Mouse (Mus musculus) liver, postnatal 0 days (tissue): ENCODE data around the gene Tas2r126. TPM values are rescaled to one million over a fixed set of nuclear protein-coding genes. Genes with fewer than 3 reads are reported as not detected.

Source experiments
- ATAC-seq: fragments of 200-750 bp; cut with Nextera tagmentation; 2 replicates; pipeline ENCODE4 v1.8.0; 2017; ENCODE audit warnings: mild to moderate bottlenecking, moderate library complexity
- DNase-seq: peaks from one replicate; pipeline ENCODE4 v3.0.0-alpha.2; 2016
- H3K27ac ChIP-seq: fragments of 300-500 bp; sonication (generic); 2 replicates; pipeline ENCODE4 v1.5.1; 2014; ENCODE audit warnings: antibody characterized with exemption, moderate library complexity, mild to moderate bottlenecking, low read depth
- H3K27me3 ChIP-seq: fragments of 300-500 bp; sonication (generic); 2 replicates; pipeline ENCODE4 v1.6.1; 2014; ENCODE audit warnings: low read length, control low read depth, mixed read lengths; ENCODE audit not compliant: insufficient read depth
- H3K36me3 ChIP-seq: fragments of 300-500 bp; sonication (generic); replicated peaks from 2 replicates; pipeline ENCODE4 v1.6.1; 2014; ENCODE audit warnings: mild to moderate bottlenecking, control low read depth, low read length, moderate library complexity, mixed read lengths; ENCODE audit not compliant: insufficient read depth
- H3K4me1 ChIP-seq: fragments of 300-500 bp; sonication (generic); 2 replicates; pipeline ENCODE4 v1.6.1; 2014; ENCODE audit warnings: antibody characterized with exemption, mild to moderate bottlenecking, control low read depth; ENCODE audit not compliant: insufficient read depth
- H3K4me2 ChIP-seq: fragments of 300-500 bp; sonication (generic); 2 replicates; pipeline ENCODE4 v1.6.1; 2014; ENCODE audit warnings: low read depth, mild to moderate bottlenecking, low read length, moderate library complexity, mixed read lengths
- H3K4me3 ChIP-seq: fragments of 300-500 bp; sonication (generic); 2 replicates; pipeline ENCODE4 v1.5.1; 2014; ENCODE audit warnings: low read depth, low read length
- H3K9ac ChIP-seq: fragments of 300-500 bp; sonication (generic); replicated peaks from 2 replicates; pipeline ENCODE4 v1.6.1; 2014; ENCODE audit warnings: mild to moderate bottlenecking, moderate library complexity
- H3K9me3 ChIP-seq: fragments of 300-500 bp; sonication (generic); 2 replicates; pipeline ENCODE4 v1.6.1; 2016; ENCODE audit warnings: mild to moderate bottlenecking, control low read depth, low read length, mixed read lengths
- CTCF ChIP-seq: sonication (generic); IDR thresholded peaks from 2 replicates; pipeline ENCODE4 v1.5.1; 2016; ENCODE audit warnings: antibody characterized with exemption, low read depth
- EP300 ChIP-seq: IDR thresholded peaks from 2 replicates; pipeline ENCODE4 v1.6.1; 2016; ENCODE audit warnings: antibody characterized with exemption, low read depth, mild to moderate bottlenecking
- WGBS: fragments of 180-500 bp; shearing (Covaris S2); extraction: QIAGEN DNeasy Blood & Tissue Kit; methylation state at CpG from one replicate; pipeline ENCODE4 v1.1.7; 2014; ENCODE audit not compliant: insufficient replicate concordance; 5-methylcytosine and 5-hydroxymethylcytosine counted together
- polyA plus RNA-seq: library from polyadenylated mRNA; unstranded; fragments of >200 nt; fragmentation: Nextera tagmentation; extraction: Ambion mirVana; gene quantifications from 2 replicates; pipeline ENCODE4 v1.2.1, GENCODE M21; 2015

Gene Tas2r126
- polyA plus RNA-seq, 1 experiment from 2014 or later, result not detected

DNA sequence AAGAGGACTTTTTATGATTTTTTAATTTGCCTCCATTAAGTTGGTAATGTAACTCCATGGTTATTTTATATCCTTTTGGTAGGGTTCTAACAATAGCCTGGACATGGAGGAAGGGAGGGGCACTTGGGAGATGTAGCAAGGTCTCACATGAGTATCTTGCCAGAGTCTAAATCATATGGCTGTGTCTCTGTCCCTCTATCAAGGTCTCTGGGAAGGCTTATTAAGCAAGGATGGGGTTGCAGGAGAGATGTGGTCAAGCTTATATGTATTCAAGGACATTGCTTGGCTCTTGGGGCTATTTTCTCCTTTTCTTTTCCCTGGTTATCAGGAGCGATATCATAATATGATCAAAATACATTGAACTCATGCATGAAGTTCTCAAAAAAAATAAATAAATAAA lies 35.3 kb upstream of the Tas2r126 start:
- ATAC-seq (no peak), DNase-seq (no peak)
- no peak overlapping the region for H3K27ac ChIP-seq
- no peak overlapping the region for H3K4me2 ChIP-seq
- H3K4me3 ChIP-seq, result no peak overlapping the region
- 94% methylated on average over 1 of the region's 1 CpGs for WGBS
- H3K36me3 ChIP-seq, result no peaks in the 10 kb centered on the region
- H3K9ac ChIP-seq, result no peak overlapping the region
- no peaks in the 10 kb centered on the region for H3K27me3 ChIP-seq
- peaks cover 12% of the 10 kb centered on the region for H3K4me1 ChIP-seq
- H3K9me3 ChIP-seq, result no peaks in the 10 kb centered on the region
- no peak for TF ChIP-seq EP300

DNA sequence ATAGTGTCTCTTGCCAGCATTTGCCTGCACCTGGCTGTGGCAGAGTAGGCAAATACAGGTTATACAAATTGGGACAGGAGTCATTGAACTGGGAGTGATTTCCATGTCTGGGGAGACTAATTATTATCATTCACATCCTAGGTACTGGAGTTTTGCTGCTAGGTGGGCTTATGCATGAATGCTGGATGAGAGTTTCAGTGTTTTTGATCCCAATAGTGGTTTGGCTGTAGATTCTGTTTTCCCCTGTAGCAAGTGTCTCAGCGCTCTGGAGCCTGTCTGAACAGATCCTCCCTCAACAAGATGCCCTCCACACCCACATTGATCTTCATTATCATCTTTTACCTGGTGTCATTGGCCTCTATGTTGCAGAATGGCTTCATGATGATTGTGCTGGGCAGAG lies 34.4 kb upstream of the Tas2r126 start, which contains the start of gene Tas2r143:
Tas2r143 (plus strand) TSS at position 301 of the 400 bp plus-strand sequence.
- Histone ChIP-seq H3K4me3 (no peak within 1 kb of the TSS), H3K27me3 (no peaks in the 10 kb centered on the region), H3K9ac (no peak within 1 kb of the TSS), H3K36me3 (no peaks in the 10 kb centered on the region), H3K9me3 (no peaks in the 10 kb centered on the region), H3K27ac (no peak within 1 kb of the TSS), H3K4me1 (peaks cover 12% of the 10 kb centered on the region), H3K4me2 (no peak within 1 kb of the TSS)
- DNase-seq, result no peak
- WGBS, result 71% methylated on average over 1 of the region's 1 CpGs
- TF ChIP-seq EP300, result no peak
- no peak for TF ChIP-seq CTCF
- ATAC-seq, result no peak

DNA sequence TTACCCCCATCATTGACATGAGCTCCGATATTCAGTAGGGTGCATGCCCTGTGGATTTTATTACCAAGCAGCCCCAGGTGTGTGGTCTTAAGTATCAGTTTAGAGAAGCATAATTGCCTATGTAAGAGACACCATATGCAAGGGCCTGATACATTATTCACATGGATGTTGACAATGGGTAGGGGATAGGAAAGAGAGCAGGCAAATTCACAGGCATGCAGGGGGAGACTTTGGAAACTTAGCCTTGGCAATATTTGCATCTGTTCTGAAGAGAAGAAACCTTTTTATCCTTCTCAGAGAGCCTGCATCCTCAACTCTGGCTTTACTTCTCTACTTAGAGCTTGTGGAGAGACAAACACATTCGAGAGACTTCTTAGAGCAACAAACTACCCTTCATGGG lies 29.2 kb upstream of the Tas2r126 start, which contains the start of gene Tas2r135:
Tas2r135 (plus strand) TSS at position 301 of the 400 bp plus-strand sequence.
- Histone ChIP-seq H3K27ac (no peak within 1 kb of the TSS), H3K4me1 (no peaks in the 10 kb centered on the region), H3K9ac (no peak within 1 kb of the TSS), H3K4me2 (no peak within 1 kb of the TSS), H3K4me3 (no peak within 1 kb of the TSS), H3K9me3 (no peaks in the 10 kb centered on the region), H3K27me3 (no peaks in the 10 kb centered on the region), H3K36me3 (no peaks in the 10 kb centered on the region)
- no peak for TF ChIP-seq CTCF
- no peak for TF ChIP-seq EP300
- no peak for DNase-seq
- no peak for ATAC-seq
- 77% methylated on average over 2 of the region's 2 CpGs for WGBS

DNA sequence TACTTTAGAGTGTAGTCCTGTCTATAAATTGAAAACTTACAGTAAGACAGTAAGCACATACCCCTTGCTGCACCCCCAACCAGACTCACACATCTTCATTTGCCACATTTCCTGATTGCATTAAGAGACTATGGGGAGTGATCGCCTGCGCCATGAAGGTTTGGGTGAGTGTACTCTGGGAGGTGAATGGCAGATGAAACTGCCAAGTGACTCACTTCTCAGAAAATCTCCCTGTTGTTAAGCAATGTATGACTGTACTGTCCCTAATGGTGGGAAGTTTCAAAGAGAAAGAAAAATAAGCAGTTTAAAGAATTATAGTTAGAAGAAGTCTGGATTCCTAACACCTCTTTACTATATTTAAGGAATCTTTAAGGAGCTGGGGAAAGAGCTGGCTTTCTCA lies 14.9 kb upstream of the Tas2r126 start:
- no peak for ATAC-seq
- Histone ChIP-seq H3K4me3 (no peak overlapping the region), H3K4me1 (no peaks in the 10 kb centered on the region), H3K27me3 (no peaks in the 10 kb centered on the region), H3K4me2 (no peak overlapping the region), H3K36me3 (no peaks in the 10 kb centered on the region), H3K9ac (no peak overlapping the region), H3K27ac (no peak overlapping the region), H3K9me3 (no peaks in the 10 kb centered on the region)
- DNase-seq, result no peak
- WGBS, result 79% methylated on average over 2 of the region's 2 CpGs
- no peak for TF ChIP-seq CTCF
- TF ChIP-seq EP300, result no peak

DNA sequence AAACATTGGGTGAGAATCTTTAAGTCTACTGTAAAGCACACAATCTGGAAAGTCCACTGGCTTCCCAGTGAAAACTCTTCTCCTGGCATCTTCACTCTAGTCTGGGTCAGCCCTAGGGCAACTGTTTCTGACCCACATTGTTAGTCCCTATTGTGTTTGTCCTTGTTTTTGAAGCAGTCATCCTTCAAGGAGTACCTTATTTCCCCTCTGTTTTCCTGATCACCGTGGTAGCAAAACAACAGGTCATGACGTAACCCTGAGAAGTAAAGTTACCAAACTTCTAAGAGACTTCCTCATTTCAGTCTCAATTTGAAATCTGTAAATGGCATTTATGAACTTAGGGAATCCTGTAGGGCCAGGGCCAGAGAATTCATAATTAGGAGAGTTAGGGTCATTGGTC lies 12.9 kb upstream of the Tas2r126 start:
- Histone ChIP-seq H3K9ac (no peak overlapping the region), H3K36me3 (no peaks in the 10 kb centered on the region), H3K4me3 (no peak overlapping the region), H3K27ac (no peak overlapping the region), H3K9me3 (no peaks in the 10 kb centered on the region), H3K4me1 (no peaks in the 10 kb centered on the region), H3K27me3 (no peaks in the 10 kb centered on the region), H3K4me2 (no peak overlapping the region)
- ATAC-seq (peak; percentile 17; the same call in 1 of the 2 replicates), DNase-seq (no peak)
- 31% methylated on average over 2 of the region's 2 CpGs for WGBS
- TF ChIP-seq EP300, result no peak
- no peak for TF ChIP-seq CTCF

GRCm38 (mm10) chr6:42424472-42424871 lies 9.9 kb upstream of the Tas2r126 start:
- Histone ChIP-seq H3K36me3 (no peaks in the 10 kb centered on the region), H3K9me3 (no peaks in the 10 kb centered on the region), H3K4me2 (no peak overlapping the region), H3K9ac (no peak overlapping the region), H3K27me3 (no peaks in the 10 kb centered on the region), H3K27ac (no peak overlapping the region), H3K4me1 (no peaks in the 10 kb centered on the region), H3K4me3 (no peak overlapping the region)
- no peak for TF ChIP-seq EP300
- no peak for TF ChIP-seq CTCF
- no peak for ATAC-seq
- DNase-seq, result no peak
- WGBS, result 58% methylated on average over 3 of the region's 3 CpGs

GRCm38 (mm10) chr6:42426337-42426736 lies 8.0 kb upstream of the Tas2r126 start:
- no peak overlapping the region for H3K9ac ChIP-seq
- 72% methylated on average over 4 of the region's 4 CpGs for WGBS
- TF ChIP-seq EP300 (no peak), CTCF (no peak)
- H3K36me3 ChIP-seq, result no peaks in the 10 kb centered on the region
- H3K4me3 ChIP-seq, result no peak overlapping the region
- DNase-seq (no peak), ATAC-seq (no peak)
- no peaks in the 10 kb centered on the region for H3K4me1 ChIP-seq
- H3K9me3 ChIP-seq, result no peaks in the 10 kb centered on the region
- no peak overlapping the region for H3K4me2 ChIP-seq
- no peaks in the 10 kb centered on the region for H3K27me3 ChIP-seq
- H3K27ac ChIP-seq, result no peak overlapping the region
